Mouse (Mus musculus) limb, embryonic 11.5 days (tissue): Measurements from ENCODE around the gene Nos2. TPM values are rescaled to one million over a fixed set of nuclear protein-coding genes. Genes with fewer than 3 reads are reported as not detected.
"Not testable (repeated sequence)": the region's sequence is repeated elsewhere in the genome, so short reads cannot be mapped to it uniquely, and the experiment has no call there.

Experiments used
- ATAC-seq: fragments of 200-750 bp; cut with Nextera tagmentation; 2 replicates; pipeline ENCODE4 v1.8.0; 2017; ENCODE audit warnings: low read depth; ENCODE audit not compliant: insufficient number of reproducible peaks, low FRiP score, low TSS enrichment
- DNase-seq: peaks from one replicate; pipeline ENCODE4 v3.0.0-alpha.2; 2015; ENCODE audit warnings: low spot score
- H3K27ac ChIP-seq: fragments of 300-500 bp; sonication (generic); replicated peaks from 2 replicates; pipeline ENCODE4 v1.5.1; 2014; ENCODE audit warnings: low read depth, mild to moderate bottlenecking, low read length
- H3K27me3 ChIP-seq: fragments of 300-500 bp; sonication (generic); 2 replicates; pipeline ENCODE4 v1.6.1; 2014; ENCODE audit warnings: mild to moderate bottlenecking, low read length, mixed read lengths; ENCODE audit not compliant: control insufficient read depth, insufficient read depth
- H3K36me3 ChIP-seq: fragments of 300-500 bp; sonication (generic); 2 replicates; pipeline ENCODE4 v1.6.1; 2014; ENCODE audit warnings: mild to moderate bottlenecking, low read length, moderate library complexity, mixed read lengths; ENCODE audit not compliant: control insufficient read depth, insufficient read depth
- H3K4me1 ChIP-seq: fragments of 300-500 bp; sonication (generic); 2 replicates; pipeline ENCODE4 v1.6.1; 2014; ENCODE audit warnings: low read length, mixed read lengths; ENCODE audit not compliant: control insufficient read depth, insufficient read depth
- H3K4me2 ChIP-seq: fragments of 300-500 bp; sonication (generic); 2 replicates; pipeline ENCODE4 v1.6.1; 2014; ENCODE audit warnings: low read depth, mild to moderate bottlenecking, moderate library complexity; ENCODE audit not compliant: severe bottlenecking
- H3K4me3 ChIP-seq: fragments of 300-500 bp; sonication (generic); 2 replicates; pipeline ENCODE4 v1.5.1; 2014; ENCODE audit warnings: low read depth, low read length
- H3K9ac ChIP-seq: fragments of 300-500 bp; sonication (generic); 2 replicates; pipeline ENCODE4 v1.6.1; 2014; ENCODE audit warnings: mild to moderate bottlenecking, low read length
- H3K9me3 ChIP-seq: fragments of 300-500 bp; sonication (generic); 2 replicates; pipeline ENCODE4 v1.6.1; 2016; ENCODE audit warnings: low read length; ENCODE audit not compliant: control insufficient read depth
- WGBS: fragments of 180-500 bp; shearing (Covaris S2); extraction: QIAGEN DNeasy Blood & Tissue Kit; methylation state at CpG from one replicate; pipeline ENCODE4 v1.1.7; 2014; 5-methylcytosine and 5-hydroxymethylcytosine counted together
- polyA plus RNA-seq: library from polyadenylated mRNA; unstranded; fragments of >200 nt; fragmentation: Nextera tagmentation; extraction: Ambion mirVana; gene quantifications from 2 replicates; pipeline ENCODE4 v1.2.1, GENCODE M21; 2014

The Nos2 gene
- polyA plus RNA-seq, 1 experiment from 2014 or later: 0.92 TPM

GRCm38 (mm10) chr11:78980083-78980634, 59.6 kb downstream of the Nos2 start:
- Histone ChIP-seq H3K27ac (no peak overlapping the region), H3K9ac (no peak overlapping the region), H3K4me1 (no peaks in the 10 kb centered on the region), H3K27me3 (no peaks in the 10 kb centered on the region), H3K4me3 (no peak overlapping the region), H3K4me2 (no peak overlapping the region), H3K36me3 (no peaks in the 10 kb centered on the region), H3K9me3 (no peaks in the 10 kb centered on the region)
- ATAC-seq (no peak), DNase-seq (no peak)
- WGBS: 80% methylated on average over 4 of the region's 4 CpGs

- 81% methylated on average over 2 of the region's 2 CpGs for WGBS
- Histone ChIP-seq H3K9ac (no peak overlapping the region), H3K36me3 (no peaks in the 10 kb centered on the region), H3K4me1 (no peaks in the 10 kb centered on the region), H3K4me3 (no peak overlapping the region), H3K4me2 (no peak overlapping the region), H3K27ac (no peak overlapping the region), H3K9me3 (no peaks in the 10 kb centered on the region), H3K27me3 (no peaks in the 10 kb centered on the region)
- no peak for ATAC-seq
- DNase-seq: no peak
These were observed 61.5 kb downstream of the Nos2 start for GRCm38 (mm10) chr11:78982042-78982441.

- Histone ChIP-seq H3K36me3 (no peaks in the 10 kb centered on the region), H3K4me2 (no peak overlapping the region), H3K4me1 (no peaks in the 10 kb centered on the region), H3K27me3 (no peaks in the 10 kb centered on the region), H3K9ac (no peak overlapping the region), H3K27ac (no peak overlapping the region), H3K4me3 (no peak overlapping the region), H3K9me3 (no peaks in the 10 kb centered on the region)
- no peak for DNase-seq
- WGBS: 72% methylated on average over 12 of the region's 12 CpGs
- ATAC-seq: no peak
These were observed 62.1 kb downstream of the Nos2 start for GRCm38 (mm10) chr11:78982513-78983291.

GRCm38 (mm10) chr11:78983539-78983938, 63.0 kb downstream of the Nos2 start:
- Histone ChIP-seq H3K27me3 (no peaks in the 10 kb centered on the region), H3K4me1 (no peaks in the 10 kb centered on the region)

GRCm38 (mm10) chr11:78984483-78985177, 64.0 kb downstream of the Nos2 start, which contains the start of gene Lgals9:
Gene Lgals9 (minus strand): TSS chr11:78984946.
- H3K4me2 ChIP-seq: no peak within 1 kb of the TSS
- ATAC-seq: no peak

More at GRCm38 (mm10) chr11:78983539-78983938, 63.0 kb downstream of the Nos2 start:
- DNase-seq: no peak
- Histone ChIP-seq H3K4me2 (no peak overlapping the region), H3K36me3 (no peaks in the 10 kb centered on the region), H3K4me3 (no peak overlapping the region), H3K9me3 (no peaks in the 10 kb centered on the region), H3K9ac (no peak overlapping the region), H3K27ac (no peak overlapping the region)
- ATAC-seq: no peak
- WGBS: 78% methylated on average over 7 of the region's 7 CpGs

GRCm38 (mm10) chr11:78985505-78985904, 64.9 kb downstream of the Nos2 start:
- H3K27me3 ChIP-seq: no peaks in the 10 kb centered on the region
- H3K36me3 ChIP-seq: no peaks in the 10 kb centered on the region
- no peaks in the 10 kb centered on the region for H3K4me1 ChIP-seq
- H3K27ac ChIP-seq: no peak overlapping the region
- H3K4me3 ChIP-seq: no peak overlapping the region
- no peak for ATAC-seq
- H3K9me3 ChIP-seq: no peaks in the 10 kb centered on the region
- H3K9ac ChIP-seq: no peak overlapping the region
- H3K4me2 ChIP-seq: no peak overlapping the region
- DNase-seq: no peak

More at GRCm38 (mm10) chr11:78984483-78985177, 64.0 kb downstream of the Nos2 start, which contains the start of gene Lgals9:
- Histone ChIP-seq H3K9me3 (no peaks in the 10 kb centered on the region), H3K36me3 (no peaks in the 10 kb centered on the region), H3K4me1 (no peaks in the 10 kb centered on the region), H3K27ac (no peak within 1 kb of the TSS), H3K9ac (no peak within 1 kb of the TSS), H3K27me3 (no peaks in the 10 kb centered on the region), H3K4me3 (no peak within 1 kb of the TSS)
- DNase-seq: no peak
- WGBS: 71% methylated on average over 10 of the region's 10 CpGs

GRCm38 (mm10) chr11:78986311-78987002, 65.9 kb downstream of the Nos2 start:
- WGBS: 87% methylated on average over 10 of the region's 10 CpGs
- H3K4me2 ChIP-seq: no peak overlapping the region

GRCm38 (mm10) chr11:78989206-78989605, 68.6 kb downstream of the Nos2 start:
- 93% methylated on average over 11 of the region's 11 CpGs for WGBS
- not testable (repeated sequence) for H3K27me3 ChIP-seq, DNase-seq, H3K27ac ChIP-seq, H3K4me3 ChIP-seq, H3K4me2 ChIP-seq, H3K4me1 ChIP-seq, H3K36me3 ChIP-seq, ATAC-seq, H3K9ac ChIP-seq, H3K9me3 ChIP-seq

More at GRCm38 (mm10) chr11:78986311-78987002, 65.9 kb downstream of the Nos2 start:
- DNase-seq: no peak
- no peaks in the 10 kb centered on the region for H3K36me3 ChIP-seq
- no peak overlapping the region for H3K9ac ChIP-seq
- H3K4me1 ChIP-seq: no peaks in the 10 kb centered on the region
- no peaks in the 10 kb centered on the region for H3K27me3 ChIP-seq
- H3K9me3 ChIP-seq: no peaks in the 10 kb centered on the region
- no peak for ATAC-seq
- H3K27ac ChIP-seq: no peak overlapping the region
- H3K4me3 ChIP-seq: no peak overlapping the region
